Mouse (Mus musculus) kidney, postnatal 0 days (tissue): ENCODE data around the gene Tnrc6c. TPM values are rescaled to one million over a fixed set of nuclear protein-coding genes. Genes with fewer than 3 reads are reported as not detected.

Source experiments
- ATAC-seq: fragments of 200-750 bp; cut with Nextera tagmentation; replicated peaks from 2 replicates; pipeline ENCODE4 v1.8.0; 2017; ENCODE audit warnings: low read depth, moderate number of reproducible peaks, moderate TSS enrichment, moderate library complexity; ENCODE audit not compliant: low FRiP score
- DNase-seq: peaks from one replicate; pipeline ENCODE4 v3.0.0-alpha.2; 2016; ENCODE audit warnings: low spot score
- H3K27ac ChIP-seq: fragments of 300-500 bp; sonication (generic); 2 replicates; pipeline ENCODE4 v1.5.1; 2014; ENCODE audit warnings: mild to moderate bottlenecking
- H3K27me3 ChIP-seq: fragments of 300-500 bp; sonication (generic); 2 replicates; pipeline ENCODE4 v1.6.1; 2014; ENCODE audit warnings: low read length, mixed read lengths; ENCODE audit not compliant: insufficient read depth
- H3K36me3 ChIP-seq: fragments of 300-500 bp; sonication (generic); 2 replicates; pipeline ENCODE4 v1.6.1; 2014; ENCODE audit warnings: low read length, mixed read lengths; ENCODE audit not compliant: insufficient read depth
- H3K4me1 ChIP-seq: fragments of 300-500 bp; sonication (generic); replicated peaks from 2 replicates; pipeline ENCODE4 v1.6.1; 2014; ENCODE audit warnings: antibody characterized with exemption, low read length, mixed read lengths; ENCODE audit not compliant: insufficient read depth
- H3K4me2 ChIP-seq: fragments of 300-500 bp; sonication (generic); 2 replicates; pipeline ENCODE4 v1.6.1; 2014; ENCODE audit warnings: mild to moderate bottlenecking, low read length, moderate library complexity, mixed read lengths
- H3K4me3 ChIP-seq: fragments of 300-500 bp; sonication (generic); replicated peaks from 2 replicates; pipeline ENCODE4 v1.5.1; 2014; ENCODE audit warnings: low read depth, low read length
- H3K9ac ChIP-seq: fragments of 300-500 bp; sonication (generic); 2 replicates; pipeline ENCODE4 v1.6.1; 2014; ENCODE audit warnings: low read depth, low read length
- H3K9me3 ChIP-seq: fragments of 300-500 bp; sonication (generic); replicated peaks from 2 replicates; pipeline ENCODE4 v1.6.1; 2016; ENCODE audit warnings: low read length, inconsistent platforms, mixed read lengths
- CTCF ChIP-seq: IDR thresholded peaks from 2 replicates; pipeline ENCODE4 v1.5.1; 2016; ENCODE audit warnings: antibody characterized with exemption, low read depth, mild to moderate bottlenecking, moderate library complexity
- WGBS: fragments of 180-500 bp; shearing (Covaris S2); extraction: QIAGEN DNeasy Blood & Tissue Kit; methylation state at CpG from one replicate; pipeline ENCODE4 v1.1.7; 2014; 5-methylcytosine and 5-hydroxymethylcytosine counted together
- polyA plus RNA-seq: library from polyadenylated mRNA; unstranded; fragments of >200 nt; fragmentation: Nextera tagmentation; extraction: Ambion mirVana; gene quantifications from 2 replicates; pipeline ENCODE4 v1.2.1, GENCODE M21; 2015

Tnrc6c gene
- polyA plus RNA-seq, 1 experiment from 2014 or later: 8.7 TPM

DNA sequence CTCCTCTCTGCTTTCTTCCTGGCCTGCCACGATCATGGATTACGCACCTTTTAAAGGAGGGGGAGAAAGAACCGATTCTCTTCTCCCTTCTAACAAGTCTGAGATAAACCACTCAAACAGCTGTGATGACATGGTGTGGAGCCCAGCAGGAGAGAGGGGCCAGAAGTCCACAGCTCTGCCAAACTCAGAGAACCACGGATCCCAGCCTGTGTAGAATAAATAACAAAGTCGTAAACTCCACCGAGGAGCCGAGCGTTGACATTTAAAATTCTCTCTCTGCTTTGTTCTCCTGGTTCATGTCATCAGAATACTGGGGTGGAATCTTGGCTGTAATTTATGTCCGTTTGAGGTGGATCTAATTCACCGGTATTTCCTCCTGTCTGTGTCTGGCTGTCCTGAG is 34.5 kb upstream of the Tnrc6c start:
- no peak for TF ChIP-seq CTCF
- H3K9me3 ChIP-seq: no peaks in the 10 kb centered on the region
- no peak overlapping the region for H3K4me3 ChIP-seq
- DNase-seq (peak; percentile 66), ATAC-seq (no peak)
- H3K27ac ChIP-seq: no peak overlapping the region
- peaks cover 13% of the 10 kb centered on the region; the same call in 1 of the 2 replicates for H3K4me1 ChIP-seq
- 17% methylated on average over 10 of the region's 10 CpGs for WGBS
- no peaks in the 10 kb centered on the region for H3K36me3 ChIP-seq
- H3K4me2 ChIP-seq: no peak overlapping the region
- H3K27me3 ChIP-seq: peaks cover 15% of the 10 kb centered on the region; the same call in 1 of the 2 replicates
- no peak overlapping the region for H3K9ac ChIP-seq

GRCm38 (mm10) chr11:117625196-117625595 is 28.9 kb upstream of the Tnrc6c start:
- H3K4me1 ChIP-seq: no peaks in the 10 kb centered on the region
- TF ChIP-seq CTCF: no peak
- H3K9ac ChIP-seq: no peak overlapping the region
- peaks cover 3% of the 10 kb centered on the region; the same call in 1 of the 2 replicates for H3K27me3 ChIP-seq
- H3K4me2 ChIP-seq: no peak overlapping the region
- no peak overlapping the region for H3K4me3 ChIP-seq
- DNase-seq: no peak
- WGBS: 76% methylated on average over 4 of the region's 4 CpGs
- H3K27ac ChIP-seq: no peak overlapping the region
- H3K36me3 ChIP-seq: no peaks in the 10 kb centered on the region
- H3K9me3 ChIP-seq: no peaks in the 10 kb centered on the region
- no peak for ATAC-seq

DNA sequence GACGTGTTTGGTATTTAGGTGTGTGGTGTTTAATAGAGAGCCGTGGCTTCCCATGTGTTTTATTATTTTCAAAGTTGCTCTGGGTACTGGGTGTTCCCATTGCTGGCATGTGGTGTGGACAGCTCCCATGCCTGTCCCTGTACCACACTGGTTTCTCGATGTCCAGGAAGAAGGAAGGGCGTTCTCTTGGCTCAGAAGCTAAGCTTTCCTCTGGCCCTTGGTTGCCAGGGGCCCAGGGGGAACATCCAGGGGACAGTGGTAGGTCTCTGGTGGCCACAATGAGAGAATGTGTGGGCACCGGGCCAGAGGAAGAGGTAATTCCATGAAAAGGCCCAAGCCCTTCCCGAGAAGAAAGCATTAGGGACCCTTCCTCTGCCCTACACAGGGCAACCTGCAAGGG is 27.5 kb upstream of the Tnrc6c start:
- Histone ChIP-seq H3K4me2 (no peak overlapping the region), H3K4me3 (no peak overlapping the region), H3K9me3 (no peaks in the 10 kb centered on the region), H3K4me1 (no peaks in the 10 kb centered on the region), H3K27ac (no peak overlapping the region), H3K27me3 (peaks cover 3% of the 10 kb centered on the region; the same call in 1 of the 2 replicates), H3K9ac (no peak overlapping the region), H3K36me3 (no peaks in the 10 kb centered on the region)
- 67% methylated on average over 6 of the region's 6 CpGs for WGBS
- TF ChIP-seq CTCF: no peak
- DNase-seq: no peak
- ATAC-seq: no peak

DNA sequence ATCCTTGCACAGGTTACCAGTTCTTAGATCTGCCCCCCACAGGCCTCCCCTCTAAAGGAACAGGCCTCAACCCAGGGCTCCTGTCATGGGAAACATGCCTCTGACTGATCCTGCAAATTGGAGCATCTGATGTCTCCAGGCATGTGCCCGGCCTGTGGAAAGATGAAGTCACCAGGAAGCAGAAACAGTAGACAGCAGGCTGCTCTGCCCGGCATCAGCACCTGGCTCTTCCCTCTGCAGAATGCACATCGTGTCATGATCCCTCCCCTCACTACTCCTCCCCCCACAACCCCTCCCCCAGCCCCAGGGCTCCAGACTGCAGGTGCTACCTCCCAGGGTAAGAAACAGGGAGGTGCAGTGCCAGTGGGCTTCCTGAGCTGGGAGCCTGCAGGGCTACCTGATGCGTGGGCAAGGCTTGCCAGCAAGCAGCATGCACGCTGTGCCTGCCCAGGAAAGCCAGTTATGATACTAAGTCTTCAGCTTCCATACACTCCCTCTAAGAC is 27.0 kb upstream of the Tnrc6c start:
- H3K9me3 ChIP-seq: no peaks in the 10 kb centered on the region
- no peak overlapping the region for H3K4me3 ChIP-seq
- no peak for ATAC-seq
- H3K27ac ChIP-seq: no peak overlapping the region
- DNase-seq: no peak
- TF ChIP-seq CTCF: no peak
- no peaks in the 10 kb centered on the region for H3K36me3 ChIP-seq
- no peak overlapping the region for H3K4me2 ChIP-seq
- no peak overlapping the region for H3K9ac ChIP-seq
- no peaks in the 10 kb centered on the region for H3K4me1 ChIP-seq
- H3K27me3 ChIP-seq: peaks cover 3% of the 10 kb centered on the region; the same call in 1 of the 2 replicates
- WGBS: 37% methylated on average over 5 of the region's 5 CpGs

- Histone ChIP-seq H3K27ac (no peak overlapping the region), H3K4me3 (no peak overlapping the region), H3K9me3 (no peaks in the 10 kb centered on the region), H3K36me3 (no peaks in the 10 kb centered on the region), H3K4me1 (no peaks in the 10 kb centered on the region), H3K4me2 (no peak overlapping the region), H3K9ac (no peak overlapping the region), H3K27me3 (peaks cover 3% of the 10 kb centered on the region; the same call in 1 of the 2 replicates)
- TF ChIP-seq CTCF: no peak
- WGBS: 22% methylated on average over 9 of the region's 9 CpGs
- DNase-seq (no peak), ATAC-seq (no peak)
Measured at GRCm38 (mm10) chr11:117627746-117628311, 26.3 kb upstream of the Tnrc6c start.

DNA sequence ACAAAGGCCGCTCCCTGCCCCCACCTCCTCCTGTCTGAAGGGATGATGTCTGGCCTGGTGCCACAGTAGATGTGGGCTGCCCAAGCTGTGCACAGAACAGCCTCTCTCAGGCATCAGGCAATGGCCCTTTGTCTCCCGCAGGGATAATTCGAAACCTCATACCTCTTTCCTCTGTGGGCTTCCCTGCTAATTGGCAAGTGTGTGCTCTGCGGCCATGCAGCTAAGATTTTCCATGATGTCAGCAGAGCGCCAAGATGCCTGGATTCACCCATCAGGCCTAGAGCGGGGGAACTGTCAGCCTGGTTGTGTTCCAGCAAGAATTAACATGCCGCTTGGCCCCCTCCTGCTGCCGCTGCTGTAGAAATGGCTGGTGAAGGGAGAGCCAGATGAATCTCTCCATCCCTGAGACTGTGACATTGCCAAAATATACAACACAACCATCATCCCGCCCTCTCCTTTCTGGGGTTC is 25.7 kb upstream of the Tnrc6c start:
- Histone ChIP-seq H3K9me3 (no peaks in the 10 kb centered on the region), H3K27ac (no peak overlapping the region), H3K36me3 (no peaks in the 10 kb centered on the region), H3K9ac (no peak overlapping the region), H3K4me3 (no peak overlapping the region), H3K4me1 (no peaks in the 10 kb centered on the region), H3K27me3 (peaks cover 3% of the 10 kb centered on the region; the same call in 1 of the 2 replicates), H3K4me2 (no peak overlapping the region)
- no peak for DNase-seq
- no peak for ATAC-seq
- WGBS: 20% methylated on average over 9 of the region's 9 CpGs
- no peak for TF ChIP-seq CTCF
